Mouse (Mus musculus) bone marrow macrophage, adult 2 months (primary cell): ENCODE measurements around the gene Oxct1. TPM values are rescaled to one million over a fixed set of nuclear protein-coding genes. Genes with fewer than 3 reads are reported as not detected.

ENCODE experiments used
- H3K27ac ChIP-seq: 2 replicates; pipeline ENCODE4 v1.5.1; 2012; ENCODE audit warnings: low read depth, low read length; ENCODE audit not compliant: insufficient read depth
- H3K4me1 ChIP-seq: 2 replicates; pipeline ENCODE4 v1.6.1; 2012; ENCODE audit warnings: low read length; ENCODE audit not compliant: control insufficient read depth, insufficient read depth
- H3K4me3 ChIP-seq: 2 replicates; pipeline ENCODE4 v1.5.1; 2012; ENCODE audit warnings: mild to moderate bottlenecking, low read length, moderate library complexity; ENCODE audit not compliant: insufficient read depth
- CTCF ChIP-seq: IDR thresholded peaks from 2 replicates; pipeline ENCODE4 v1.5.1; 2012; ENCODE audit warnings: low read depth, mild to moderate bottlenecking, low read length, moderate library complexity
- POLR2A ChIP-seq: IDR thresholded peaks from 2 replicates; pipeline ENCODE4 v1.6.1; 2012; ENCODE audit warnings: mild to moderate bottlenecking, low read depth, low read length, borderline replicate concordance
- polyA plus RNA-seq: library from polyadenylated mRNA; stranded (reverse); fragments of >200 nt; gene quantifications from 2 replicates; pipeline ENCODE4 v1.2.4, GENCODE M21; 2012; ENCODE audit not compliant: missing spikeins, insufficient read depth, insufficient read length

Gene Oxct1
- polyA plus RNA-seq, 1 experiment, result 112 TPM

DNA sequence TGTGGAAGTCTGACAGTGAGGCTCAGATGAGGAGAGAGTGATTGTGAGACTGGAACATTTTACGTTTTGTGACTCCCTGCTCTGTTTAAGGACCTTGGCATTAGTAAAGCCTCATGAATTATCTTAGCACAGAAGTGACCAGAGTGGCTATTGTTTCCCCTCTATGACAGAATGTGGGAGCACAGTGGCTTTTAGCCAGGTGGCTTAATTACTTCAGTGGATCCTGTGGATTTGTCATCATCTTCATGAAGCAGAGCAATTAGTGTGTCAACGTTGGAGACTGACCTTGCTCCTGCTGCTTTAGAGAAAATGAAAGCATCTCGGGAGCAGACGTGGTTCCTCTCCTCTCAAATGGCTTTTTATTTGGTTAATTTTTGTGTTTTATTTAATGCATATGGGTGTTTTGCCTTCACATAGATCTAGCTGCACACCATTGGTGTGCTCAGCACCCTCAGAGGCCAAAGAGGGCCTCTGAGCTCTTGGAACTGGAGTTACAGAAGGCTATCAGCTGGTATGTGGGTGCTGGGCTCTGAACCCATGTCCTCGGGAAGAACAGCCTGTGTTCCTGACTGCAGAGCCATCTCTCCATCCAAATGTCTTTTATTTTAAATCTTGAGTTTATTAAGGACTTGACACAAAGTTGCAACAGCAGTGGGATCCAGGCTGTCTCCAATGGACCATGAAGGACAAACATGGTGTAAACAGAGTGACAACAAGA lies 41.2 kb downstream of the Oxct1 start:
- Histone ChIP-seq H3K27ac (no peak overlapping the region), H3K4me3 (no peak overlapping the region), H3K4me1 (no peaks in the 10 kb centered on the region)
- TF ChIP-seq POLR2A, result no peak
- TF ChIP-seq CTCF, result no peak

DNA sequence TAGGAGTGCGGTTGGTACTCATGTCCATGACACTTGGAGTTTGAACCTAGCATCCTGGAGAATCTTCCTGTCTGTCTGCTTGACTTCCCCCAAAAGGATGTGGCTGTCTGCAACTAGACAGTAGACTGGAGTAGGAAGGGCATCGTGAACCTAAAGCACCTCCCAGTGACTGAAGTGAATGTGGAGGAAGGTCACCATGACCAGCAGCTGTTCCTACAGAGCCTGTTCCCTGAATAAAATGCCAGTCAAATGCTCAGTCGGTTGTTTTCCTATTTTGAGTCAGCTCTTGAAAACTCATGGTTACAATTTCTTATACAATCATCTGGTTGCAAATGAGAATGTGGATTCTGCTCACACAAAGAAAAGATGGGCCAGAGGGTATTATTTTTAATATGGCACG lies 51.8 kb downstream of the Oxct1 start:
- 0 out of 2 replicates have a peak, but pooled peaks cover 2% of the 10 kb centered on the region for H3K4me1 ChIP-seq
- H3K27ac ChIP-seq, result no peak overlapping the region
- TF ChIP-seq POLR2A (no peak), CTCF (no peak)
- H3K4me3 ChIP-seq, result no peak overlapping the region

DNA sequence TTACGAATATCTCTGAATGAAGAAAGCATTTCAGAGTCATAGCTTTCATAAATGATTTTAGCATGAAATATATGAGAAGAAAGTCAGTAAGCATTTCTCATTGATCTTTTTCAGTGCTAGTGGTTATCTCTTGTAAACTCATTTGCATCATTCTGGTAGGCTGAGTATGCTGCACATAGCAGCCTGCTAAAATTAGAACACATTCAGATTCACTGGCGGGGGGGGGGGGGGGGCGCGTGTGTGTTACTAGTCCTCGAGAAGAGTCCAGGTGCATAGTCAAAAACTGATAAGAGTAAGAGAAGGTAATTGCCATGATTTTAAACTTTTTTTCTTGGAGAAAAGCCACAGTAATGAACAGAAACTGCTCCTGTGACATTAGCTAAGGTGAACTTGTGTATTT lies 52.6 kb downstream of the Oxct1 start:
- Histone ChIP-seq H3K27ac (no peak overlapping the region), H3K4me1 (0 out of 2 replicates have a peak, but pooled peaks cover 2% of the 10 kb centered on the region), H3K4me3 (no peak overlapping the region)
- no peak for TF ChIP-seq CTCF
- no peak for TF ChIP-seq POLR2A

DNA sequence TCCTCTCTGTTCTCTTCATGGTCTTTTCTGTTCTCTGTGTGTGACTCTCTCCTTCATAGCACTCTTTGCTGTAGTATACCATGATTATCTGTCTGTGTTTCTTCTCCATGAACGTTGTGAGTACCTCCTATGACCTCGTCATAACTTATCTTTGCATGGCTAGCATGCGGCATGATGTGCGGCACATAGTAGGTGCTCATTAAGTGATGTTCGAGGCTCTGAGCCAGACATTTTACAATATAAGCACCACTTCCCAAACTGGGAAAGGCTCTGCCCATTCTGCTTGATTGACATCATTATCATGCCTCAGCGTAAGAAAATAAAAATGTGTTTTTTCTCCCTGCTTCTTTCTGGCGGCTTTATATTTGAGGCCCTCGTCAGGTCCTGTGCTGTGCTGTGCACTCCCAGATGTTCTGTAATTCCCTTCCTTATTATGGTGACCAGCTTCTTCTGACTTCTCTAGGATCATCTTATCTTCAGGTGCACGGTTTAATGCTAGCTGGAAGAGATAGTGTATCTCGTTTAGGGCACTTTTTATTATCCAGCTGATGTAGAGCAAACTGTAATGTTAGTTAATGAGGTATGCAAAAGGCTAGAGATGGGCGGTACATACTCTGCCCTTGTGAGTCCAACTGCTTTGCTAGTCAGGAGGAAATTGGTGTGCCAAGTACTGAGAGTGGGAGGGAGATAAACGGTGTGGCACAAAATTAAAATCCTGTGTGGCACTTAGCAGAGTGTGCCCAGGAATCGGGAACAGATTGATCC lies 53.4 kb downstream of the Oxct1 start:
- 0 out of 2 replicates have a peak, but pooled peaks cover 2% of the 10 kb centered on the region for H3K4me1 ChIP-seq
- H3K27ac ChIP-seq, result no peak overlapping the region
- no peak overlapping the region for H3K4me3 ChIP-seq
- TF ChIP-seq POLR2A (no peak), CTCF (no peak)

DNA sequence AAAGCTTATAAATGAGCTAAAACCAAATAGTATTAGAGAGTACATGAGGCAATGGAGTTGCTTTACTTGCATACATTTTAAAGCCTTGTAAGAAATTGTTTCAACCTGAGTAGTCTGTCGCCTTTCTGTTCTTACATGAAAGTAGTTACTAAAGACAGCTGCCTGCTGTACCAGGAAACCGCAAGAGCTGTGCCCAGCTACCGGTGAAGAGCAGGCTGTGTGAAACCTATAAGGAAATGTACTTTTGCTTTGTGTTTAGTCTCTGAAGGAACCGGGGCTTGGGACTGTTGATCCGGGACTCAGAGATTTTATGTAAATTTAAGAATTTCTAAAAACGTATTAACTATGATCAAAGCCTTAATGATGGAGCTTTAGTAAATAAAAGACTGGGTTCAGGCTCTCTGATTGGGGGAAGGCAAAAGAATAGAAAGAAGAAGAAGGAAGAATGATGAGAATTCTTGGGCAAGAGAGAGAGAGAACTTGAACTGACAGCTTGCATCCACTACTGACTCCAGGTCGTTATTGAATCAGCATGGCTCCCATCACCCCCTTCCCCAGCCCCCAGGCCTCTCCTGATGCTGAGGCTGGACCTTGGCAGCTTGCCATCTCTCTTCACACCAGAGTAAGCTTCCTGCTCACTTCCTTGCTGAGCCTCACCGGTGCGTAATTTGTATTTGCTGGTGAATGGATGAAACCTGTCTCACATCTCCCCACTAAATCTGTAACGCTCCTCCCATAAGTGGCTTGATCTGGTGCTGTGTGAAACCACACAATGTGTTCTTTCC lies 59.6 kb downstream of the Oxct1 start:
- Histone ChIP-seq H3K4me3 (no peak overlapping the region), H3K27ac (no peak overlapping the region), H3K4me1 (no peaks in the 10 kb centered on the region)
- TF ChIP-seq POLR2A (no peak), CTCF (no peak)

DNA sequence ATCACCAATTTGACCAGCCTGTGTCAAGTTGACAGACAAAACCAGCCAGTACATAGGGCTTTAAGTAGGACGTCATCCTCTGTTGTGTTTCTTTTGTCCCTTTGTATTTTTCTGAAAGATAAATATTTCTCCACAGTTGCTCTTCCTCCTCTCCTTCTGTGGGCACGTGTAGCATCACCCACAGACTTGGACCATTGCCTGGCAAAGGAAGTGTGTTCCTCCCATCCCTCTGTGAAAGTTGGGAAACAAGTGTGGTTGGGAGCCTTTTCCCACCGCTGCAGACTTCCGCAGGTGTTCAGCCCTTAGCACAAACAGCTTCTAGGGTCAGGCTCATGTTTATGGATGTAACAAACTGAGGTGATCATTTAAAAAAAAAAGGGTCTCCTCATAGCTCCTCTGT lies 61.3 kb downstream of the Oxct1 start:
- Histone ChIP-seq H3K4me3 (no peak overlapping the region), H3K4me1 (peaks cover 13% of the 10 kb centered on the region), H3K27ac (no peak overlapping the region)
- TF ChIP-seq POLR2A (no peak), CTCF (no peak)

DNA sequence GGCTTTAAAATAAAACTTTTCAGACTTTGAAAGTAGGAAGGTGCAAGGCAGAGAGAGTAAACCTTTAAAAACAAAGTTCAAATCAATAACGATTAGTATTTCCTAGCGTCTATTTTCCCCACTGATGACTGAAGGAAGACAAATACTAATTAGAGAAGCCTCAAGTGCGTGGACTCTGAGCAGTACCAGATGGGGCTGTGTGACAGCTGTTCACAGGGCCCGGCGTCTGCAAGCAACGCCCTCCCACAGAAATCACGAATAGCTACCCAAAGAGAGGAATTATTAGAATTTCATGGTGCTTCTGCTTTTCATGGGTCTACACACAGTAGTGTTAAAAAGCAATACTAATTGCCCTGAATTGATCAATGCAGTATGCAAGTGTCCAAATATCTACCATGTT lies 61.7 kb downstream of the Oxct1 start:
- TF ChIP-seq CTCF (no peak), POLR2A (no peak)
- H3K4me3 ChIP-seq, result no peak overlapping the region
- peaks cover 14% of the 10 kb centered on the region for H3K4me1 ChIP-seq
- no peak overlapping the region for H3K27ac ChIP-seq

DNA sequence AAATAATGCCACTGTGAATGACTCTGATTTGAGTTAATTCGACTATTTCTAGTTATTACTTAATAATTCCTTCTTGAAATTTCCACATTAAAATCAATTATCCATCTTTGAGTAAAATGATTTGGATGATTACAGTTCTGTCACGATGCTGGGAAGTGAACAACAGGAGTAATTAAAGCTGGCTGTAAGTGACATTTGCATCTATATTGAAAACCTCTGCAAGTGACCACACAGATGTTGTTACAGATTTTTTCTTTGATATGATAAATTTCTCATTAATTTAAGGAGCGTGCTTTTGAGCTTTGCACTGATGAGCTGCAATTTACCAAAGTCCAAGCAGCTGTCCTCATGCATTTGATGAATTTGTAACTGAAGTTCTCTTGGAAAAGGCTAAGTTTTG lies 64.4 kb downstream of the Oxct1 start:
- TF ChIP-seq CTCF (no peak), POLR2A (no peak)
- Histone ChIP-seq H3K27ac (no peak overlapping the region), H3K4me3 (no peak overlapping the region), H3K4me1 (peaks cover 14% of the 10 kb centered on the region)

DNA sequence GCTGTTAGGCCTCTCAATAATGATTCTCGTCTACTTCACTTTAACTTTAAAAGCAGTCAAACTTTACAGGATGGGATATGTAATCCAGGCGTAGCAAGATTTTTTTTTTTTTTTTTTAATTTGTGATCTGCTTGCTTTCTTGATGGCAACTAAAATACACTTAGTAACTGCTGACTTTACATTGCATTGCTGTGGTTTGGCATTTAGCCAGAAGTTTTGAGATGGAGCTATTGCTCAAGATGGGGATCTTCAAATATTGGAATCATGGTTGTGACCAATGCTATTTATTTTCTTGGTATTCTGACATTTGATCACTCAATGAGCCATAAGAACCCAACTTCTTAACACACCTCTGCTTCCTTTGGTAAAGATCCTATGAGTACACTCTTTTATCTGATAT lies 66.4 kb downstream of the Oxct1 start:
- Histone ChIP-seq H3K4me1 (peaks cover 14% of the 10 kb centered on the region), H3K27ac (no peak overlapping the region), H3K4me3 (no peak overlapping the region)
- TF ChIP-seq CTCF (no peak), POLR2A (no peak)
